Mouse (Mus musculus): ENCODE measurements at regions not wholly inside any gene's neighbourhood (a gene's known extent, or its start where the extent isn't known, plus 50 kb on each side); places are given as distances from the start of the nearest gene placed in this dataset.
A peak's percentile ranks its signal among the peaks of the same experiment; 100 is the strongest.

DNA sequence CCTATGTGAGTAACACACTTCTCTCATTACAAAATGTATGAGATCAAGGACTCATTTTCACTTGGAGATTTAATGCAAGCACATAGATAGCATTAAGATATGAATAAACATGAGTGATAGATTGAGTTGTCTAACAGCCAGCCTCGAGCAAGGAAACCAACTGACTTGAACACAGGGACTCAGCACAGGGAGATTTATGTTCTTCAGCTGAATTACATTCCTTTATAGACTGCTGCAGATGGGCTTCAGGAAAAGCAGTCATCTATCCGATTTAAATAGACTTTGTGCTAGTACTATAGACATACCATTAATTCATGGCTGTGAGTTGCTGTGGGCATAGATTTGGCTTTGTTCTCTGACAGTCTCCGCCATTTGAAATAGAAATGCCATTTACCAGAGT is 661.9 kb downstream of the Cenpc1 start:
- Histone ChIP-seq H3K4me1 (ENCODE audit: control insufficient read depth, insufficient read depth, low read length) (no peaks in the 10 kb centered on the region), H3K27ac (ENCODE audit: low read length) (no peak overlapping the region), H3K4me2 (ENCODE audit: low read length) (no peak overlapping the region), H3K4me3 (ENCODE audit: low read depth, low read length) (no peak overlapping the region), H3K36me3 (ENCODE audit: control insufficient read depth, insufficient read depth, low read length) (no peaks in the 10 kb centered on the region), H3K9me3 (replicated peaks; ENCODE audit: control insufficient read depth, low read length, poor library complexity, severe bottlenecking) (no peaks in the 10 kb centered on the region; the same call in 1 of the 2 replicates), H3K9ac (ENCODE audit: low read depth, low read length) (no peak overlapping the region), H3K27me3 (ENCODE audit: control insufficient read depth, insufficient read depth, low read depth, low read length) (no peaks in the 10 kb centered on the region)
- WGBS: 61% methylated on average over 3 of the region's 3 CpGs
- no peak for ATAC-seq

DNA sequence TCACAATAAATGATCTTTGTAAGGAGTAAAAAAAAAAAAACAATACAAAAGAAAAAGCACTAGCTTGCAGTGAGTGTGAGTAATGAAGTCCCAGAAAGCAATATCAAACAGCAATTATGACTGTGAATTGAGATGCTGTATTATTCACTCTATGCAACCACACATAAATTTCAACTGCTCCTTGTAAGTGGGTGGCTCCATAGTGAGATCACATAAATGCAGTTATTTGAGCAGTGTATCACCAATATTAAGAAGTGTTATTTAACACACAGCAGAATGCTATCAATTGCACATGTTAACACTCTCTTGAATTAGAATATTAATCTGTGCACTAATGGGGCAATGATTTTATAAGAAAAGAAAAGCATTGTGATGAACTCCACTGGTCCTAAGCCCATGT is 705.0 kb downstream of the Cenpc1 start:
- no peak for ATAC-seq
- no peaks in the 10 kb centered on the region for H3K27me3 ChIP-seq (ENCODE audit: control insufficient read depth, insufficient read depth, low read depth, low read length)
- H3K9ac ChIP-seq (ENCODE audit: low read depth, low read length): no peak overlapping the region
- no peaks in the 10 kb centered on the region for H3K36me3 ChIP-seq (ENCODE audit: control insufficient read depth, insufficient read depth, low read length)
- H3K9me3 ChIP-seq (replicated peaks; ENCODE audit: control insufficient read depth, low read length, poor library complexity, severe bottlenecking): no peaks in the 10 kb centered on the region
- no peak overlapping the region for H3K4me2 ChIP-seq (ENCODE audit: low read length)
- no peak overlapping the region for H3K4me3 ChIP-seq (ENCODE audit: low read depth, low read length)
- H3K4me1 ChIP-seq (ENCODE audit: control insufficient read depth, insufficient read depth, low read length): no peaks in the 10 kb centered on the region
- no peak overlapping the region for H3K27ac ChIP-seq (ENCODE audit: low read length)

DNA sequence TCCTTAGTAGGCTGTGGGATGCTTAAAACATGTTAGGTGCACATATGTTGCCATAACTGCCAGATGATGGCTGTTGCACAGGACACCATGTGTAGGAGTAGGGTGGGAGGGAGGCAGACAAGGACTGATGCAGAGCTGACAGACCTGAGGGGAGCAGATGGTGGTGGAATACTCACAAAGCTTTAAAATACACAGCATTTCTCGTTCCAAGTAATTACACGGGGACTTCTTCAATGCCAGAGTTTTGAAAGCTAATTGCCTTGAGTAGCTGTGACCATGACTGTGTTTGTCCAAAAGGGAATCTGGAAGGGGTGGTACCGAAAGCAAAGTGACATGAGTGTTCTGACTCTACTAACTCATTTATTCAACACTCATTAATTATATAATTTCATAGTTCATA is 718.6 kb downstream of the Cenpc1 start:
- H3K9ac ChIP-seq (ENCODE audit: low read depth, low read length): no peak overlapping the region
- no peak overlapping the region for H3K27ac ChIP-seq (ENCODE audit: low read length)
- no peaks in the 10 kb centered on the region for H3K9me3 ChIP-seq (replicated peaks; ENCODE audit: control insufficient read depth, low read length, poor library complexity, severe bottlenecking)
- H3K36me3 ChIP-seq (ENCODE audit: control insufficient read depth, insufficient read depth, low read length): no peaks in the 10 kb centered on the region
- H3K27me3 ChIP-seq (ENCODE audit: control insufficient read depth, insufficient read depth, low read depth, low read length): no peaks in the 10 kb centered on the region
- no peak overlapping the region for H3K4me3 ChIP-seq (ENCODE audit: low read depth, low read length)
- ATAC-seq: 0 out of 2 replicates have a peak, but pooled peaks have one; percentile 36
- H3K4me2 ChIP-seq (ENCODE audit: low read length): no peak overlapping the region
- no peaks in the 10 kb centered on the region for H3K4me1 ChIP-seq (ENCODE audit: control insufficient read depth, insufficient read depth, low read length)
- 43% methylated on average over 3 of the region's 3 CpGs for WGBS

DNA sequence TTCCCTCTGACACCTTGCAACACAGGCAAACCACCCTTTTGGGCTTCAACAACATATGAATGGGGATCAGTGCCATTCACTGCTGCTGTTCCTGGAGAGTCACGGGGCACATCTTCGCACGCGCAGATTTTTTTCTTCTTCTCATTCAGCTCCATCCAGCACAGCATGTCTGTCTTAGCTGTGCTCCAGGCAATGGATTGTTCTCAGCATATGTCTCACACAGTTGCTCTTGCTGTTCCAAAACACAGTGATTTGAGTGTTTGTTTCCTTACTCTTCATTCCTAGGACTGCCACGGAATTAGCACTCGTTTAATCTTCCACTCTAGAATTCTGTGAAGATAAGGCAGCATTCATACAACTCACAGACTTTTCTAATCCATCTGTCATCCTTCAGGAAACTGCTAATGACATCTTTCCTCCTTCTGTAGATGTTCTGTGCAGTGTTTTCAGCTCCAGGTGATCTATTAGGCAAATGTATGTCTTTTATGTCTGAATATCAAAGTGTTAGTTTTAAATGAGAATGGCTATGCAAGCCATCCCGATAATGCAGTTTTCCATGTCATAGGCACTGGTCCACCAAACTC is 719.2 kb downstream of the Cenpc1 start:
- Histone ChIP-seq H3K9ac (ENCODE audit: low read depth, low read length) (no peak overlapping the region), H3K4me3 (ENCODE audit: low read depth, low read length) (no peak overlapping the region), H3K36me3 (ENCODE audit: control insufficient read depth, insufficient read depth, low read length) (no peaks in the 10 kb centered on the region), H3K27me3 (ENCODE audit: control insufficient read depth, insufficient read depth, low read depth, low read length) (no peaks in the 10 kb centered on the region), H3K9me3 (replicated peaks; ENCODE audit: control insufficient read depth, low read length, poor library complexity, severe bottlenecking) (no peaks in the 10 kb centered on the region), H3K4me2 (ENCODE audit: low read length) (no peak overlapping the region), H3K4me1 (ENCODE audit: control insufficient read depth, insufficient read depth, low read length) (no peaks in the 10 kb centered on the region), H3K27ac (ENCODE audit: low read length) (no peak overlapping the region)
- ATAC-seq: no peak
- 53% methylated on average over 7 of the region's 7 CpGs for WGBS

DNA sequence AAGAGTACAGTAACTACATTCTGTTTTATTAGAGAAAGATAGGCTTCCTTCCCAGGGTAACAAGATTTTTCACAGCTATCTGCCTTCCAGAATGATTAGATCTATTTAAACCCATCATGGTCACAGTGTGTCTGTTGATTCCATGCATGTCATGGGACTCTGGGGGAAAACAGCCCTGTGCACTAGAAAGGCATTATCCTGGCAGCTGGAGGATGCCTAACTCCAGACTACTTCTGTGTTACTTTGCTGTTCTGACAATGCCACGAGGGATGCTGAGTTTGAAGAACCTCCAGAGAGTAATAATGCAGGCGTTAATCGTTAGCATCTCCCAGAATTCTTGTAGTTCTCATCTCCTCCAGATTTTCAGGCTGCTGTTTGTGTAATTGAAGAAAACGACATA is 724.0 kb downstream of the Cenpc1 start:
- no peak for ATAC-seq
- H3K9me3 ChIP-seq (replicated peaks; ENCODE audit: control insufficient read depth, low read length, poor library complexity, severe bottlenecking): no peaks in the 10 kb centered on the region
- H3K4me1 ChIP-seq (ENCODE audit: control insufficient read depth, insufficient read depth, low read length): peaks cover 6% of the 10 kb centered on the region; the same call in 1 of the 2 replicates
- no peaks in the 10 kb centered on the region for H3K36me3 ChIP-seq (ENCODE audit: control insufficient read depth, insufficient read depth, low read length)
- H3K27me3 ChIP-seq (ENCODE audit: control insufficient read depth, insufficient read depth, low read depth, low read length): no peaks in the 10 kb centered on the region
- no peak overlapping the region for H3K27ac ChIP-seq (ENCODE audit: low read length)
- no peak overlapping the region for H3K9ac ChIP-seq (ENCODE audit: low read depth, low read length)
- H3K4me3 ChIP-seq (ENCODE audit: low read depth, low read length): no peak overlapping the region
- H3K4me2 ChIP-seq (ENCODE audit: low read length): no peak overlapping the region
- 57% methylated on average over 4 of the region's 4 CpGs for WGBS

DNA sequence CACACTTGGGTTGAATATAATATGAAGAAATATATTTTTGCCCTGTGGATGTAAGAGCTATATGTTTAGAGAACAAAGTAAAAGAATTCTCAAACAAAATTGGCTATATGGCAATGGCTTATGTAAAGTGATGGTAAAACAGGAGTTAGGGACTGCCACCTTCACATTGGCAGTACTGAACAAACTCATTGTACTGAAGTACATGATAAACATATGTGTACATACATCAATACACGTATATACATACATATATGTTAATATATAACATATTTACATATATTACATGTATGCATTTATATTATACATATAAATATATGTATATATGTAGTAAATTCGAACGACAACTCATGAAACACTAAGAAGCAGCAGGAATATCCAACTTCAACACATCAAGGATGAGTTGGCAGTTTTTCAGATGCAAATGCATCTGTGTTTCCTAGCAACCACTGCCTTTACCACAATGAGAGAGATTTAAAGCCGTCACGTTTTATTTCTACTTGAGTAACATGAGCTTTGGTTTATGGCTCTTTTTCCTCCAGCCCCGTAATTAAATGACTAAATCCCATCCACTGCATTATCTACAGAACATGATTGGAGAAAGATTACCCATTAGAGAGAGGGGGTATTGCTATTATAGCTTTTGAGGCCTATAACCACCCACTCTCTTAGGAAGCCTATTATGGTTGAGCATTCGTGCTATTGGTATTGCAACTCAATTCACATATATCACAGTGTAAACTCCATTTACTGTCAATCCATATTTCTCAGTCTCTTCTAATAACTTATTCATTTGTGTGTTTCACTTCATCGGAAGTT is 727.5 kb downstream of the Cenpc1 start:
- Histone ChIP-seq H3K36me3 (ENCODE audit: control insufficient read depth, insufficient read depth, low read length) (no peaks in the 10 kb centered on the region), H3K9me3 (replicated peaks; ENCODE audit: control insufficient read depth, low read length, poor library complexity, severe bottlenecking) (no peaks in the 10 kb centered on the region), H3K9ac (ENCODE audit: low read depth, low read length) (no peak overlapping the region), H3K27ac (ENCODE audit: low read length) (0 out of 2 replicates have a peak overlapping the region, but pooled peaks have one; percentile 26), H3K4me3 (ENCODE audit: low read depth, low read length) (no peak overlapping the region), H3K27me3 (ENCODE audit: control insufficient read depth, insufficient read depth, low read depth, low read length) (no peaks in the 10 kb centered on the region), H3K4me1 (ENCODE audit: control insufficient read depth, insufficient read depth, low read length) (peaks cover 6% of the 10 kb centered on the region; the same call in 1 of the 2 replicates), H3K4me2 (ENCODE audit: low read length) (no peak overlapping the region)
- ATAC-seq: peak; percentile 84
- WGBS: 27% methylated on average over 8 of the region's 8 CpGs

DNA sequence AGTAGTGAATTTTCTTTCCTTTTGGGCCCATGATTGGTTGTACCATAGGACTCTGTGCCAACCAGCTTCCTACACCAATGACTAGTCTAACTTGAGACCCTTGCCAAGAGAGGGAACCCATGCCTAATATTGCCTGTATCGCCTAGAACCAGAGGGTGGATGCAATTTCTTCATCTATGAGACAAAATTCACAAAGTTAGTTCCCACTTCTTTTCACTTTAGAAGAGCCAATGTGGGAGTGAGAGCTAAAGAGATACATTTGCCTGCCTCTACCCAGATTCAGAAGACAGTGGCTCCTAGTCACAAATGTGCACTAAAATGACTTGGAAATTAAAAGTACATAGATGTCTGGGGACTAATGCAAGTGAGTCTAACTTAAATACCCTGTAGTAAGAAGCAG is 728.4 kb downstream of the Cenpc1 start:
- ATAC-seq: no peak
- Histone ChIP-seq H3K9me3 (replicated peaks; ENCODE audit: control insufficient read depth, low read length, poor library complexity, severe bottlenecking) (no peaks in the 10 kb centered on the region), H3K4me2 (ENCODE audit: low read length) (no peak overlapping the region), H3K4me3 (ENCODE audit: low read depth, low read length) (no peak overlapping the region), H3K27me3 (ENCODE audit: control insufficient read depth, insufficient read depth, low read depth, low read length) (no peaks in the 10 kb centered on the region), H3K4me1 (ENCODE audit: control insufficient read depth, insufficient read depth, low read length) (peaks cover 6% of the 10 kb centered on the region; the same call in 1 of the 2 replicates), H3K36me3 (ENCODE audit: control insufficient read depth, insufficient read depth, low read length) (no peaks in the 10 kb centered on the region), H3K9ac (ENCODE audit: low read depth, low read length) (no peak overlapping the region), H3K27ac (ENCODE audit: low read length) (no peak overlapping the region)
- 94% methylated on average over 1 of the region's 1 CpGs for WGBS
